Mouse (Mus musculus): ENCODE measurements around the gene Dmac1.

DNA sequence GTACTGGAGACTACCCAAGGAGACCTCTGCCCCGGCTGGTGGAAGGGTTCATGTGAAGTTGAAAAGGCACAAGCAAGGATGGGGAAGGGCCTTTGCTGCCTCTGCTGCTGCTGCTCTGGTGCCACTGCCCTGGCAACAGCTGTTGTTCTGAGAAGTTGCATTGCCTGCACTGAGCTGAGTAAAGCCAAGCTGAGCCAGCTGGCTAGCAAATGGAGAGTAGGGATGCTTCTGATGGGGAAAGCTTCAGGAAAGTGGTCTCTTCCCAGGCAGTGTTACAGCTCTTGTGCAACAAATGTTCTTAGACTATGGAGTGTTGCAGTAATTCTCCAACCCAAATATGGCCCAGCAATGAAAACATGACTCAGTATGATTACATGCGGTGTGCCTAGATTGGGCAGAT, 33.8 kb upstream of the Dmac1 start:
- no peak for TF ChIP-seq POLR2A (IDR thresholded peaks at IDR 0.05; ENCODE audit: extremely low read depth, insufficient read depth, low read length)
- no peak for TF ChIP-seq CTCF (IDR thresholded peaks at IDR 0.05; ENCODE audit: extremely low read depth, insufficient read depth, low read length)
